Mouse (Mus musculus) adrenal gland, postnatal 4 days (tissue): Measurements from ENCODE around the gene Thada. TPM values are rescaled to one million over a fixed set of nuclear protein-coding genes. Genes with fewer than 3 reads are reported as not detected.
"Not testable (repeated sequence)": the region's sequence is repeated elsewhere in the genome, so short reads cannot be mapped to it uniquely, and the experiment has no call there.

Source experiments
- DNase-seq, 2 experiments: peaks; one replicate each; pipeline ENCODE4 v3.0.0; 2021 to 2022; ENCODE audit warnings: low spot score in 2 of 2, mixed read lengths in 2 of 2
- total RNA-seq, 2 experiments: library from RNA; stranded (reverse); gene quantifications; 2 replicates each; pipeline ENCODE4 v1.2.3; 2021

Thada gene
- total RNA-seq, 2 experiments from 2014 or later, result 18.2 to 20.7 TPM

- peak in 1 of 2 experiments; percentile 72 for DNase-seq
Observed at GRCm38 (mm10) chr17:84190885-84191284, 275.1 kb downstream of the Thada start.

- DNase-seq, result no peak
Observed at GRCm38 (mm10) chr17:84189127-84189854, 276.7 kb downstream of the Thada start.

- DNase-seq, result peak; percentile 74 to 92
Observed at GRCm38 (mm10) chr17:84188374-84188961, 277.5 kb downstream of the Thada start.

GRCm38 (mm10) chr17:84187727-84188373, 278.2 kb downstream of the Thada start, which contains the start of gene Zfp36l2:
Gene Zfp36l2 (minus strand): TSS chr17:84187947.
- DNase-seq, result peak; percentile 93 to 95

GRCm38 (mm10) chr17:84187264-84187663, 278.7 kb downstream of the Thada start:
- not testable (repeated sequence) for DNase-seq

GRCm38 (mm10) chr17:84186451-84187202, 279.4 kb downstream of the Thada start:
- no peak for DNase-seq

GRCm38 (mm10) chr17:84185581-84186450, 280.2 kb downstream of the Thada start:
- DNase-seq, result peak; percentile 37 to 43

GRCm38 (mm10) chr17:84185011-84185411, 281.0 kb downstream of the Thada start:
- no peak for DNase-seq

GRCm38 (mm10) chr17:84183291-84183781, 282.7 kb downstream of the Thada start:
- DNase-seq, result peak; percentile 63 to 81

GRCm38 (mm10) chr17:84182311-84183271, 283.4 kb downstream of the Thada start:
- DNase-seq, result no peak

- no peak for DNase-seq
Observed at GRCm38 (mm10) chr17:84181502-84182310, 284.3 kb downstream of the Thada start.

- peak in 1 of 2 experiments; percentile 4 for DNase-seq
Observed at GRCm38 (mm10) chr17:84180715-84181501, 285.1 kb downstream of the Thada start.

- no peak for DNase-seq
Observed at GRCm38 (mm10) chr17:84179973-84180365, 286.0 kb downstream of the Thada start.

- DNase-seq, result peak in 1 of 2 experiments; percentile 2
Observed at GRCm38 (mm10) chr17:84179026-84179972, 286.7 kb downstream of the Thada start.

- peak in 1 of 2 experiments; percentile 1 for DNase-seq
Observed at GRCm38 (mm10) chr17:84177481-84177880, 288.5 kb downstream of the Thada start.

- DNase-seq, result peak in 1 of 2 experiments; percentile 1
Observed at GRCm38 (mm10) chr17:84176446-84176845, 289.6 kb downstream of the Thada start.
